Mouse (Mus musculus) cortical plate, adult 2 months (tissue): ENCODE measurements around the gene Sbno2.

Experiments used
- CTCF ChIP-seq: fragments of 200-500 bp; IDR thresholded peaks from 2 replicates; pipeline ENCODE4 v1.5.1; 2011; ENCODE audit warnings: mild to moderate bottlenecking, control low read depth, low read length; ENCODE audit not compliant: insufficient read depth; ENCODE audit errors: extremely low read depth
- POLR2A ChIP-seq: fragments of 200-500 bp; IDR thresholded peaks from 2 replicates; pipeline ENCODE4 v1.6.1; 2011; ENCODE audit warnings: mild to moderate bottlenecking, low read length, control low read depth; ENCODE audit not compliant: insufficient read depth; ENCODE audit errors: extremely low read depth

- TF ChIP-seq POLR2A, result no peak
- TF ChIP-seq CTCF, result no peak
Measured at GRCm38 (mm10) chr10:80084817-80085487, 20.4 kb downstream of the Sbno2 start.
